Mouse (Mus musculus) spleen, adult 12 weeks (tissue): ENCODE results near the gene Paqr4.
A peak's percentile ranks its signal among the peaks of the same experiment; 100 is the strongest.

ENCODE experiments used
- DNase-seq: peaks from one replicate; pipeline ENCODE4 v3.0.0; 2022; ENCODE audit warnings: low spot score

Gene Paqr4

DNA sequence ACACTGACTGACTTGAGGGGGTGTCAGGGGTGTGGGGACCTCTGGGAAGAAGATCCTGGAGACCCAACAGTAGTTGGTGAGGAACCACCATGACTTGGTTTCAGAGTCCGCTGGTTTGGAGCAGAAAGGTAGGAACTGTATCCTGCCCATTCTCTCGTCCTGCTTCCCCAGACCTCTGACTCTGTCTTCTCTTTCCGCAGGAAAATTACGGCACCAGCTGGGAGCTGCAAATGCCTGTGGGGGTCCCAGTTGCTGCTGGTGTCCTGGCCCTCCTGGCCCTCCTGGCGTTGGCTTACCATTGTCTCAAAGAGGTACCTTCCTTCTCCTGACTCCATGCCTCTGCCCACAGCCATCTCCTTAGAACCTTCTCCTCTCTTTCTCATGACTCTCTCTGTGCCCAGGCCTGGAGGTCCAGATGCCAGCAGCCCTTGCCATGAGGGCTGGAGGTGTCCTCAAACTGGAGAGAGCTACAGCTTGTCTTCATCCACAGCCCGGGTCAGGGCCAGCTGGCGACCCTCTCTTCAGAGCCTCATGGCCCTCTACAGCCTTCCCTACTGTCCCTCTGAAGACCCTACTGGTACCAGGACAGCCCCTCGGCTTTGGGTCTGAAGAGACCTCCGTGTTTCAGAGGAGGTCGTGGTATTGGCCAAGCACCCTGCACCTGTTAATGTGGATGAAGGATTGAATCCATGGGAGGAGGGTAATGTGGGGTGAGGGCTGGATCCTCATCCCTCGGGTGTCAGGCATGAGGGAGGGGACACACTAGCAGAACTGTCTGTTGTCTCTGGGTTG is 8.9 kb upstream of the Paqr4 start:
- no peak for DNase-seq

DNA sequence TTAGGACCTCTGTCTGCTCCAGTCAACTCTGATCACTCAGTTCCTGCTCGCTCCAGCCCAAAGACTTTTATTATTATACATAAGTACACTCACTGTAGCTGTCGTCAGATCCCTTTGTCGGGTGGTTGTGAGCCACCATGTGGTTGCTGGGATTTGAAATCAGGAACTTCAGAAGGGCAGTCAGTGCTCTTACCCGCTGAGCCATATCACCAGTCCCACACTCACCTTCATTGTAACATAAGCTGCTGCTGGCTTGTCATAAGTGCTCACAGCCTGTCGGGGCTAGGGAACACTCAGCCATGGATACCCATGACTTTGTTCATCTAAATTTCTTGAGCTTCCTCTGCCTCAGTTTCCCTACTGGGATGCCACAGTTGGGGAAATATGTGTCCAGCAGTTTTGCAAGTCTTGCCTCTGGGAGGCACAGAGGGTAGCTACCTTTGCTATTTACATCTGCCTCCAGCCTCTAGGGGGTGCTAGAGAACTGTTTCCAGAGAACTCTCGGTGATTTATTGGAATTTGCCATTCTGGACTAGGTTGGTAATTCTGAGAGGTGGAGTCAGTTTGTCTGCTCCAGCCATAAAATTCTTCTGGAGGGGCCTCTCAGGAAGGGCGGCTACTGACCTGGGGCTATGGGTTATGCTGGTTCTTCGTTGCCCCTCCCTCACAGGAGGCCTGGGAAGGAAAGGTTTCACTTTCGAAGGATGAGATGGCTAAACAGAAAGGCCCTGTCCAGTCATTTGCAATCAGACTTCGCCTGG is 8.1 kb upstream of the Paqr4 start:
- peak; percentile 50 for DNase-seq

DNA sequence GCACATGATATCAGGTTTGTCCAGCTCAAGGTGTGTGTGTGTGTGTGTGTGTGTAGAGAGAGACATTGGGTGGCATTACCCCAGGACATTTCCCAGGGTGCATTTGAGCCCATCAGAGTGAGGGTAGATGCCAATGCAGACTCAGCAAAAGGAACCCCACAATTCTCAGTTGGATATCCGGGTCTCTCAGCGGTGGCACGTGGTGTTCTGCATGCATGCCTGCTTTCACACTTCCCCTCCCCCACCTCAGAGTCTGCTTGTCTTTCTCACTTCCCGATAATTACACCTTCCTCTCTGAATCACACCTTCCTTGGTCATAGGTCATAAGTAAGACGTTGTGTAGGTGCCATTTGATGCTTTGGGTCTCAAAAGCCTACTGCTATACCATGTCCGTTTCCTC is 7.4 kb upstream of the Paqr4 start:
- no peak for DNase-seq

DNA sequence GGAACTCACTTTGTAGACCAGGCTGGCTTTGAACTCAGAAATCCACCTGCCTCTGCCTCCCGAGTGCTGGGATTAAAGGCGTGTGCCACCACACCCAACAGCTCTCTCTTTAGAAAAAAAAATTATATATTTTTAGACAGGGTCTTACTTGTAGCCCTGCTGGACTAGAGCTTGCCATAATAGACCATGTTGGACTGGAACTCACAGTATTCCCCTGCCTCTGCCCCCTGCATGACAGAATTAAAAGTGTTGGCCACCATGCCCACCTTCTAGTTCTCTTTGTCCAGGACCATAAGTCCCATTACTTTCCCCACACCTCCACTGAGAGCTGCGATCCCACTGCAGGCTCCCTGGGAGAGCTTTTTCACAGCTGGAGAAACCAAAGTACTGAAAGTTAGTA is 6.8 kb upstream of the Paqr4 start:
- no peak for DNase-seq

DNA sequence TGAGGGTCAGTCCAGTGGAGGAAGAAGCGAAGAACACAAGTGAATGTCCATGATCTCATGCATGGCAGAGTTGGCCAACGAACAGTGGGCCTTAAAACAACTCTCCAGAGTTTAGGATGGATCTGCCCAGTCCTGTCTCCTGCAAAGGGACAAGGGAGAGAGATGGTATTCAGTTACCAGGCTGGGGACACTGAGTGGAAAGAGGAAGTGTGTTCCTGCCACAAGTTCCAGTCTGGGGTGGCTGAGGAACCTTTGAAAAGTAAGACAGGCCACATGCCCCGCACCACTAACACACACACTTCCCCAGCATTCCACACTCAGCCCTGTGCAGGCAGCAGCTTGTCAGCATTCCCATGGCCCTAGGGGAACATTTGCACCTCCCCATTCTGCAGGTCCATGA is 6.1 kb upstream of the Paqr4 start:
- no peak for DNase-seq

DNA sequence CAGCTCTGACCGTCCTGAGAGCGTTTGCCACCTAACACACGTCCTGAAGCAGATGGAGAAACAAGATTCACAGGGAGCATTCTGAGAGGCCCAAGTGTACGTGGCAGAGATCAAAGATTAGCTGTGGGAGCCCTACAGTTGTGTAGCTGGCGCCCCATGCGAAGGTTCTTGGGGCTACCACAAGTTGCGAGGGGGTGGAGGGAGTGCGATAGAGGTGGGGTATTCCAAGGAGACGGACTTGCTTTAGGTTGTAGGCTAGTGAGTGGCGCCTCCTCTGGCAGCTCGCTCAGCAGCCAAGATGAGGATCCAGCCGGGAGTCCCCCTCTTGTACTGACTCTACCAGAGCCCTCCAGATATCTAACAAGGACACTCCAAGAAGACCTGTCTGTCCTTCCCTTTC is 5.6 kb upstream of the Paqr4 start:
- no peak for DNase-seq

DNA sequence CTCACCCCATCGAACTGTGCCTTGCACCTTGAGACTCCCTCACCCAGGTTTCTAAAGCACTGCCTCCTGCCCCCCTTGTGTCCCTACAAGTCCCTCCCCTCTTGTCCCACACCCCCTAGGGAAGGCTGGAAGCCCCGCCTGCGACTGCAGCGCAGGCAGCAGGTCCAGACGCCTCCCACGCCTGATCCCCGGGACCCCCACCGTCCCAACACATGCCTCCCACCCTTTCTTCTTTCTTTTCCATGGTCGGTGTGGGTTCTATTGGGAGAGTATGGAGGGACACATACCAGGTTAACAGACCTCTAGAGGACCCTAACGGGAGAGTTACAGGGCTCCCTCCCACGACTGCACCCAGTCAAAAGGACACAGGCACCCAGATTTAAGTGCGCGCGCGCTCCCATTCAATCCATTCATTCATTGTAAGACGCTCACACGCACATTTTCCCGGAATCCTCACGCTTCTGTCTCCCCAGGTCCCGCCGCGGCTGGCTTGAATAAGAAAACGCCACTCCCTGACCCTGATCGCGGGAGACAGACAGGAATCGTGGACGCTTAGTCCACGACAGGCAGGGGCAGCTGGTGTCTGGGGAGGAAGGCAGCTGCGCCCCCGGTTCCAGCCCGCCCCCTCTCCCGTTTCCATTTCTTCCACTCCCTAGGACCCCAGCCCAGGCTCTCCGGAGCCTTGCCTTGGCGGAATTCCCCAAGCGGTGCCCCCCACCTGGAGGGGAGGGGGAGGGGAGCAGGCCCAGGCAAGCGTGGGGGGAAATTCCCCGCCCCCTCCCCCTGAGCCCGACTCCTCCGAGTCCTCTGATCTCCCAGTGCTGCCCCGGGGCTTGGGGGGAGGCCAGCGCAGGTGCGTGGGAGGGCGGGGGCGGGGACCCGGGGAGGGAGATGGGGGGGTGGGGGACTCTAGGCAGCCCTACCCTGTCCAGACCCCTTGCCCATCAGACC is 4.9 kb upstream of the Paqr4 start, which contains the start of gene Kremen2:
TSS of gene Kremen2 (minus strand) at position 533 of the 951 bp plus-strand sequence.
- DNase-seq = no peak

DNA sequence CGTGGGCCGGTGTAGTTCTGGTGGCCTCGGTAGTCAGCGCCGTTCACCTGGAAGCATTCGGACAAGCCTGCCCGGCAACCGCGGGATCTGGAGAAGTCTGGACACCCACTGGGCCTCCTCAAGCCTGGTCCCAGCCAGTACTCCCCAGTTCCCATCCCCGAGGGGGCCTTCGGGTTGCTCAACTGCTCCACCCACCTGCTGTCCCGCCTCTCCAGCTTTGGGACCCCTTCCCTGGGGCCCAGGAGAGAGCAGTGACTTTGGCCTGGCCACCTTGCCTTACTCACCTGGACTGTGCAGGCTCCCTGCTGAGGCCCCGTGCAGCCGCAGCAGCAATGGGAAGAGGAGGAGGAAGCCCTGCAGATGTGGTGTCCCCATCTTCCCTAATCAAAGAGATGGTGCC is 4.0 kb upstream of the Paqr4 start:
- no peak for DNase-seq

DNA sequence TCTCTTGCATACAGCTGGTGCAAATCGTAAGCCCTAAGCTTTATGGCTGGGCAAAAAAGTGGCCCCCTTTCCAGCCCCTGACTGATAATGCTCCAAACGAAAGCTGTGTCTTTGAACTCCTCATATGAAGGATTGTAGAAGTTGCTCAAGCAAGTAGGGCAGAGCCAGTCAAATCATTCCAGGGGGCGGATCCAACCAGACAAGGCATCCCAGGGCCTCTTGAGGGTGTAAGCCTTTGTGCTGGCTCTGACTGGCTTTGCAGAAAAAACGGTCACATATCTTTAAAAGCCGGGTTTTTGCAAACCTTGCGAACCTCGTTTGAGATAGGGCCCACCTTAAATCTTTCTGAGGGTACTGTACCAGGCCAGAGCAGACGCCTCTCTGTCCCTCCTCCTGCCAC is 3.4 kb upstream of the Paqr4 start:
- no peak for DNase-seq

DNA sequence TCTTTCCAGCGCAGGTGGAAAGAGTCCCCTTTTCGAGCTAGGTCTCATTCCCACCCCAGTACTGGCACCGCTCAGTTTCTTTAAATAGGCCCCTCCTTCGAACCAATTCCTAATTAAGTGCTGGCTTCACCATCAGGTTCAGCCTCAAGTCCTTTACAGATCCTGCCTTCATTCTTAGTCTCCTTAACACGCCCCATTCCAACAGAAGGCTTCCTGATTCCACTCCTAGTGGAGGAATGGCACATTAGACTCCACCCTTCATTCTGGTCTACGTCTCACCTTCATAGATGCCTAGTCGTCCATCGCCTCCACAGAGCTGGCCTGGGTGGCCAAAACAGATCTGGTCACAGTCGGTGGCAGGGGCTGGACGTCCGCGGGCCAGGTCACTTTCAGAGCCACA is 2.3 kb upstream of the Paqr4 start:
- DNase-seq = no peak

DNA sequence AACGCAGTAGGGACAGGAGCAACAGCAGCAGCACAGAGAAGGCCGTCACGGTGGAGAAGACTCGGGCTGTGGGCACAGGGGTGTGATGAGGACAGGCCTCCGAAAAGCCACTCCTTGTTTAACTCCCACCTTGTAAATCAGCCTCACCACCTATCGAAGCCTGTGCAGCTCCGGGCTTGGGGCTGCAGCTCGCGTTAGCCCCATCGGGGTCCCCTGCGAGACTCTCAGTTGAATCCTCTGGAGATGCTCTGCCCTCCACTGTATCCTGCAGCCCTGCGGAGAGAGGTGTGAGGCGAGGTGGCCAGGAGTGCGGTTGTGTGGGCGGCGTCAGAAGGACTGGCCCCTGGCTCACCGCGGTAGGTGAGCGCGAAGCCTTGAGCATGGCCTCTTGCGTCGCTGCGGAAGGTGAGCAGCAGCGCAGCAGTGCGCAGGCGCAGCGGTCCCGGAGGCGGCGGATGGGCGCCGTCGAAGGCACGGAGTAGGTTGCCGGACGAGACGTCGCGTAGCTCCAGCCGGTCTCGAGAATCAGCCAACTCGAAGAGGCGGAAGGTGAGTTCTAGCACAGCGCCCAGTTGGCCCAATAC is 1.6 kb upstream of the Paqr4 start:
- no peak for DNase-seq

DNA sequence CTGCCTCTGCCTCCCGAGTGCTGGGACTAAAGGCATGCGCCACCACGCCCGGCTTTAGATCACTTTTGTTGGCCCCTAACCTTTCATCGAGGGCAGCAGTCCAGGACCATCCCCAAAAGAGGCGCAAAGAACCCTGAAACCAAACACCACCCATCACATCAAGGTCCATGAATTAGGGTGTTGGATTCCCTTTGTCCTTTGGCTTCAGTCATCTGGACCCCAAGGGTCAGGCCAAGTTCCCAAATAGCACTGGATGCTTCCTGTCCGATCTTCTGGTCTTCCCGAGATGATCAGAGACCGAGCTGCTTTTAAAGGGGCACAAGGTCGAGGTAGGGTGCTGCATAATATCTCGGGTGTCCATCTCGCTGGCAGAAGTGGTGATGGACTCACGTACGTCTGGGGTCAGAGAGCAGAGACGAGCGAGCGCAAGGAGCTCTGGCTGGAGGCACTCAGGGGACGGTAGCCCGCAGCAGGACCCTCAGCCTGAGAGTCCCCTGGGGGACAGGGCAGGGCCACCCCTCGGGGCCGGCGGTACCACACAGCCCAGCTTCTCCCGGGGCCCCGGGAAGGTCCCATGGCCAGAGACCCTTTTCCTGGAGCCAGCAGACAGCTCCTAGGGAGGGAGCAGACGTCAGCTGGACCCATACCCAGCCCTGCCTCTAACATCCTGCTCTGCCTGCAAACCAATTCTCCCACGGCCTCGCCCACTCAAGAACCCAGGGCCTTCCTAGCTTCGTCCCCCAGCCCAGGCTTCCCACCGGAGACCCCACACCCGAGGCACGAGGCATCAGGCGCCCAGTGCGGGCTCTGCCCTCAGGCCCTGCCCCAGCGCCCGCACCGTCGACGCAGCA is 917 bp upstream of the Paqr4 start:
- DNase-seq = no peak

DNA sequence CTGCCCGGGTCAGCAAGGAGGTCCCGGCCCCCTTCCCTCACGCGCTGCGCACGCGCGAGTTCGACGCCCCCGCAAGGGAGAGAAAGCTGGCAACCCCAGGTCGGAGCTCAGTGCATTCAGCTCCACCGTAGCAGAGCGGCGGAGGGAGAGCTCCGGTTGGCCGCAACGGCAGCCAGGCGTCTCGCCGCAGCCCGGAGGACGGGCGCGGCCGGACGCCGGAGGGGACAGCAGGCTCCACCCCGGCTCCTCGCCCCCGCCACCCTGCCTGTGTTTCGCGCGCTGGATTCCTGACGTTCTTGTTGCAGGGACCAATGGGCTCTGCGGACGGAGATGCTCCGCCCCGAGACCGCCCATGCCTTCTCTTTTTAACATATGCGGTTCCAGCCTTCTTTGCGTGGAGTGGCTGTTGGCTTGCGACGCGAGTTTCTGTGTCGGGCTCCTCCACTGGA is 507 bp downstream of the Paqr4 start:
- DNase-seq = peak; percentile 70

DNA sequence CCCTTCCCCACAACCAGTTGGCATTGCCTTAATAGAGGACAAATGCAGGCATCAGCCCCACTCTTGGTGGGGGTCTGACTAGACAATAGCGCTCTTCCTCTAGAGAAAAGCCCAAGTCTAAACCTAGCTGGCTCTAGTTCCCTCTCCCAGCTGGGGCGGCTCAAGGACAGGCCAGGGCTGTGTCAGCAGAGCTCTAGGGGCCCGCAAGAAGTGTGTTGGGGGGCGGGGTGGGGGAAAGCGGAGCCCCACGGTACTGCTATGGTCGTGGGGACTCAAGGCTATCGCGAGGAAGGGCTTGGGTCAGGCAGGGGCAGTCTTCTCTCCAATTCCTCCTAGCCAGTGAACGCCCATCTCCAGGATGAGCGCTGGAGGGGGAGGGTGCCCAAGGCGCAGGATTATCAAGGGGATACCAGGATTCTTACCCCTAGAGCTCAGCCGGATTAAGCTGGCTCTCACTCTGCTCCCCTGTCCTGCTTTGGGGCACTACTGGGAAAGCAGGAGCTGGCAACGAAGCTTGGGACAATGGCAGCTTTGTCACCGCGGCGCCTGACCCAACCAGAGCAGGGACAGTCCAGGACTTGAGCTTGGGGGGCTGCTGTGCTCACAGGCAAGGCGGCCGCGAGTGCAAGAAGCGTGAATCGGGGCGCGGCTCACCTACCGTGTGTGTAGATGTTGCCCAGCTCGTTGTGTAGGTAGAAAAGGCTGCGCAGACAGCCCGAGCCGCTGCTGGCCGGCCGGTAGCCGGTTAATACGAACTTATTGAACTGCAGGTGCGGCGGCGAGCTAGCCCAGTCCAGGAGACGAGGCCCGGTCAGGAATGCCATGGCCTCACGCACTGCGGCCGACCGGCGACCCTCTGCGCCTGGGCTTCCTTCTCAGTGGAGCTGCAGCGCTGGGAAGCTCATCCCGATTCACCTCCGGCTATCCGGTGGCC is 1.2 kb downstream of the Paqr4 start:
- no peak for DNase-seq

DNA sequence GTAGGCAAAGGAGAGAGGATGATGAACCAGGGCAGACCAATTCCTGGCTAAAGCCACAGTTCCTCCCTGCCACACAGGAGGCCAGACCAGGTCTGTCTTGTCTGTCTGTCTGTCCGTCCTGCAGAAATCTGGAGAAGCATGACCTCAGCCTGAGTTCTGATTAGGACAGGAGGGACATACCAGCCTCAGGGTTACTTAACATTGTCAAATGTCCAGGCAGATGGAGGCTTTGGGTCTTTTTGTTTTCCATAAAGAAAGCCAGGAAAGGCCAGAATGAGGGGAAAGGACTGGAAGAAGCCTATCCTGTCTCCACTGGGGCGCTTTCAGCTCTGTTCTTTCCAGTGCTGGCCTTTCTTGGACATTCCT is 1.8 kb downstream of the Paqr4 start:
- no peak for DNase-seq

DNA sequence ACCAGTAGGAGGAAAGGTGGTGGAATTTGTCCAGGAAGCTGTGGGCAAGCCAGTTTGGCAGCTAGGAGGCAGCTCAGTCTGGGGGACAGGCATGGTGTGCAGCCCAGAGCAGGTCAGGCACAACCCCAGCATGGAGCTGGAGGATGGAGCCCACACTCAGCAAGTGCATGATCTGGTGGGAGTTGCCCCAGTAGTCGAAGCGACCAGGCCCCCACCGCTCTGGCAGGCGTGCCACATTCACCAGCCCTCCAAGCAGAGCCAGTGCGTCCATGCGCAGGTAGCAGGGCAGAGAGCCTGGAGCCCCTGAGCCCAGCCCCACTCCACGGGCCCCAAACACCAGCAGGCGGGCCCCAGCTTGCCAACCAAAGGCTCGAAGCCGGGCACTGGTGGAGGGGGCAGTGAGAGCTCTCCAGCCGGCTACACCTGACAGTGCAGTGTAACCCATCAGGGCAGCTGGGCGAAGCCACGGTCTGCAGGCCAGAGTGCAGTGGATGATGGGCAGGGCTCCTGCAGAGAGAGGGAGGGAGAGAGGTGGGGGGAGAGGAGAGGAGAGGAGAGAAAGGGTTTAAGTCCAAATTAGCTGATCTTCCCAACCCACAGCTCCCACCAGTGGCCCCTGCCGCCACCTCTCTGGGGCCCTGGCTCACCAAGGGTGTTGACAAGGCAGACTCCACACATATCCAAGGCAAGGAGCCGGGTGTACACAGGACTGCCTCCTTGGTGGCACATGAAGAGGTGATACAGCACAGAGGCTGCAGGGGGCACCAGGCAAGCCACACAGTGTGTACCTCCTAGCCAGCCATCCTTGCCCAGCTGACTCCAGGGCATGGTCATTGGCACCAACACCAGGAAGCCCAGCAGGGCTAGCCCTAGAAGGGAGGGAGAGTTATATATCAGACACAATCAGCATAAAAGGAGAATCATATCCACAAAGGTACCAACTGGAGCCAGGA is 2.9 kb downstream of the Paqr4 start:
- no peak for DNase-seq

DNA sequence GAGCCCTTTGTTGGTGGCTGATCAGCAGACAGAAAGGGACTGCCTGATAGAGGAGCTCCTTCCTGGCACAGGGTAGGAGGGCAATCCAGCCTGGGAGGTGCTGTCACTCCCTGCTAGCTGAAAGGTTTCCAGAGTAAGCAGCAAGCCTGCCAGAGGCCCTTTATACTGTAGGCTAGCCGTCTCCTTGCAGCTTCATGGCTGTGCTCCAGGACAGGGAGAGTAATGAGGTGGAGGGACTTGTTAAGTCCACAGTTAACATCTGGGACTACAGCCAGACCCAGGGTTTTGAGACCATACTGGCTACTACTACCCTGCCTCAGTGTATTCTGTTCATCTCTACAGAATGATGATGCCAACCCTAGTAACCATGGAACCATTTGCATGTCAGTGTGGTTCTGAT is 6.3 kb downstream of the Paqr4 start:
- DNase-seq = no peak

DNA sequence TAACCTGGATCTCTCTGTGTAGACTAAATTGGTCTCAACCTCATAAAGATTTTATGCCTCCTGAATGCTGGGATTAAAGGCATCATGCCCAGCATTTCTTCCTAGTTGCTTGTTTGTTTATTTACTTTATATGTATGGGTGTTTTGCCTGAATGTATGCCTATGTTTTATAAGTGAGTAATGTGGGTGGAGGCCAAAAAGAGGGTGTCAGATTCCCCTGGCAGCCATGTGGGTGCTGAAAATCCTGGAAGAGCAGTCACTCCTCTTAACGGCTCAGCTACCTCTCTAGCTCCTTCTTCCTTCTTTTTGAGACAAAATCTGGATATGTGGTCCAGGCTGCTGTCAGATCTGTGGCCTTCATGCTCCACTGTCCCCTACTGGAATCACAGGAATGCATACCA is 10.2 kb downstream of the Paqr4 start:
- DNase-seq = no peak

DNA sequence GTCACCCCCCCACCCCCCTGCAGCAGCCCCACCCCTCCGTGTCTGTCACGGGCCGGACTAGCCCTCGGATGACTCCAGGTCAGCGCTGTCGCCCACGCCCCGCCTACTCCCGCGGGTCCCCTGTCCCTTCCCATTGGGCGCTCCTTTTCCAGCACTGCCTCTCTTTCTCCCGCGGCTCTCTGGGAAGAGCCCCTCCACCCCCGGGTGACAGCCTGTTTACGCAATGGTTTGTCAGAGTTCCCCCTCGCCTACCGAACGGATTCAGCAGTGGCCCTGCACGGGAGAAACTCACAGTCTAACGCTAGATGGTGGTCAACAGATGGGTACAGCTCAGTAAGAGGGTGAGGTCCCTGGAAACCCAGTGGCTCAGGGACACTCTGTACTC is 13.9 kb downstream of the Paqr4 start:
- peak; percentile 46 for DNase-seq
